Mouse (Mus musculus): ENCODE measurements around the gene Csgalnact2. TPM values are rescaled to one million over a fixed set of nuclear protein-coding genes. Genes with fewer than 3 reads are reported as not detected.

The Csgalnact2 gene
- polyA plus RNA-seq (2017; shearing (Covaris generic)): 1 to 10 TPM; 7.6 to 8.1 TPM

DNA sequence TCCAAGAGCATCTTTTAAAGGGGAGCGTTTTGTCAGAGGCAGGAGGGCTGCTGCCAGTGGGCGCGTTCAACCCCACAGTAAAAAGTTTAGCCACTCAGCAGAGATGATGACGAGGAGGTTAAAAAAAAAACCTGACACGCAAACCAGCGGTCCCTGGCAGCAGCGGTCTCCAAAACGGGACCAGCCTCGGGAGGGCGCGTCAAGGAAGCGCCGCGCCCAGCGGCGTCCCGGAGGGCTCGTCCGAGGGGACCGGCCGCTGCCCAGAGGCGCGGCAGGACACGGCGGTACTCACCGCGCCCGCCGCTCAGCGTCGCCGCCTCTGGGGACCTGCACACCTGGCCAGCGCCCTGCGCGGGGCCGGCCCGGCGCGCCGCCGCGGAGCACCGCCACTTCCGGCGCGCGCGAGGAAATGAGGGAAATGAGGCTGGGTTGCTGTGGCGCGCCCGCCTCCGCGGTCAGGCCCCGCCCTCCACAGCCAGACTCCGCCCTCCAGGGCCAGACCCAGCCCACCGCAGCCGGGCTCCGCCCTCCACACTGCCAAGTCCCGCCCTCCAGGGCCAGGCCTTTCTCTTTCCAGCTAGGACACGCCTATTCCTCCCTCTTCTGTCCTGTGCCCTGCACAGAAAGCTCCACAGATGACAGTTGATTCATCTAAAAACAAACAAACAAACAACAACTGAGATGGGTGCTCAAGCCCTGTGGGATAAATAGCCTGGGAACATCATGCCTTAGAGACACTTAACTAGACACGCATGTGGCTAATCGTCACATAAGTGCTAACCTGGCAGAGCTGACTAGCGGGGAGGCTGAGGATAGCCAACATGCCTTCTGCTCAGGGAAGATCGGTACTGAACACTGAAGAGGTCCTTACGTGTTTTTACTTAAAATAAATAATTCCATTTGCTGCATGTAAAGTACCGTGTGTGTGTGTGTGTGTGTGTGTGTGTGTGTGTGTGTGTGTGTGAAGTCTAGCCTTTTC lies at the start of gene Csgalnact2:
Gene Csgalnact2, minus strand, starts transcription at position 410 of the 979 bp plus-strand sequence.
- peak; percentile 94 for ATAC-seq

DNA sequence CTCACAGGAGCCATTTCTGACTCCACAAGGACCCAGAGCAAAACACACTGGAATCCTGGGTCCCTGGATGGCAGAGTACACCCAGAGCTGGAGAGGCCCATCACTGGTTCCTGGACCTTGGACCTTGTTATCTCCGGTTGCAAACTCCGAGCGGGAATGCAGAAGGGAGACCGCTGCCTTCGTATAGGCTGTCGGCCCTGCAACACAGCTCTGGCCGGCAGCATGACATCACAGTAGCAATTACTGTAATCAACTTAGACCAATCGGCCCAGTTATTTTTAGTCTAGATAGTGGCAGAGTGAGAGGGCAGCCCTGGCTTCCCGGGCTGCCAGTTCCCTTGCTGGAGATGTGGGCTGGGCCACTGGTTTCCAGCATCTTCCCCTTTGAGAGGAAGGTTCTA lies 49.7 kb upstream of the Csgalnact2 start:
- no peak for ATAC-seq

DNA sequence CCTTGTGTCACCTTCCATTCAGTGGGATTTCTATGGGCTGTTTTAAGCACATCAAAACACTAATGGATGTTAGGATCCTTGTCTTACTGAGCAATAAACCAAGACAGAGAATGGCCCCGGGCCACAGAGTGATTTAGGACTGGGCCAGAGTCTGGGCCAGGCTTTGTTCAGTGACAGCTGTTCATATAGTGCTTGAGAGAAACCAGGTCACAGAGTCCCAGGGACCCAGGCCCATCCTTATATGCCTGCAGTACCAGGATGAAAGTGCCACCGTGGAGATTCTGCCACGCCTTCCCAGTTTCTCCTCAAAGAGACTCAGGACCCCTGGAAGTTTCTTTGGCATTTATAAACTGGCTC lies 48.3 kb upstream of the Csgalnact2 start:
- no peak for ATAC-seq

DNA sequence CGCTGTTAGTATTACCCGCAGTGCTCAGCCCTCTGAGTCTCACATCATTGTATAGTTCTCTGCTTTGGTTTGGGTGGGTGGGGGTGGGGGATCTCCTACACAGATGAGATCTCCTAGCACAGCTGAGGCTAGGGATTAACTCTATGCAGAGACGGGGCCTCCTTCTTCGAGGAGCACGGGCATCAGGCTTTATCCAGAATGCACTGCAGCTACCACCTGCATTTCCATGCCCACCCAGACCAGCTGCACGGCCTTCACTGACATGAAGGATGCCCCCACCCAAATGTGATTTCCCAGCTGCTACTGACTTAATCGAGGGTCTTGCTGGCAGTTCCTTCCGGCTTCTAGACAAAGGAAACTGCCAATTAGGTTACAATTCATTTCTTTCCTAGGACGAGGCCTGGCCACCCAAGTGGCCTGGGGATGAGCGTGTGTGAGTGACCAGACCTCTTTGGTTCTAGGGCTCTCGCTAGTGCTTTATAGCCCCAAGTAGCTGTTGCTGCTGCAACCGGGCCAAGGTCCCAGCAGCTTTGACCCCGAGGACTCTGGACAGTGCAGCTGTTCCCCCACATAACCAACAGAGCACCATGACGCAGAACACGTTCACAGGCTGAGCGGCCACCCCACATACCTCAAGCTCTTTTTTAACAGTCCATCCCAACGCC lies 47.8 kb upstream of the Csgalnact2 start:
- ATAC-seq: no peak

DNA sequence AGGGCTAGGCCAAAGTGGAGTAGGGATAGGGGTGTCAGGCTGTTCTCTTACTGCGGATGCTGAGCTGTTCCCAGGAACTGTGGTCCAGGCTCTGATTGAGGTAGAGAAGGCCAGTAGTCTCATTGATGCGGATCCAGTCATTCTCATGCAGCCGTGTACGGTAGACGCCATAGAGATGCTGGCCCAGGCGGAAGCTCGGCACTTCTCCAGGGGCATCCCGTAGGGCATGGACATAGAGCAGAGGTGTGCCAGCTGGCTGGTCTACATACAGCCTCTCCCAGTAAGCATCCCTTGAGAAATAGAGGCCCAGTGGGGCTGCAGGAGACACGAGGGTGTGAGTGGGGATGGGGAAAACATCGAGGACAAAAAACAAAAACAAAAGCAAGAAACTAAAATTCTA lies 45.2 kb upstream of the Csgalnact2 start:
- ATAC-seq: no peak

DNA sequence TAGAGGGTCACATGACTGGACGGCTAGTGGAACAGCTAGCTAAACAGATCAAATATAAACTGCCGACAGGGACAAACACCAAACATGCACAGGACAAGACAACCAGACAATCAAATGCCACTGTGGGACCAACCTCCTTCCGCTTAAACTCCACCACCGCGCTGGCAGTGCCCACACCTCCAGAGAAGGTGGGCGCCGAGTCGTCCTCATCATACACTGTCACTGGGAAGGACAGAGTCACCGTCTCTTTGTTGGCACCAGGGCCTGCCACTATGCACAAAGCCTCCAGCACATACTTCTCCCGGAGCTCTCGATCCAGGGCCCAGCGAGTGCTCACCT lies 41.1 kb upstream of the Csgalnact2 start:
- no peak for ATAC-seq

DNA sequence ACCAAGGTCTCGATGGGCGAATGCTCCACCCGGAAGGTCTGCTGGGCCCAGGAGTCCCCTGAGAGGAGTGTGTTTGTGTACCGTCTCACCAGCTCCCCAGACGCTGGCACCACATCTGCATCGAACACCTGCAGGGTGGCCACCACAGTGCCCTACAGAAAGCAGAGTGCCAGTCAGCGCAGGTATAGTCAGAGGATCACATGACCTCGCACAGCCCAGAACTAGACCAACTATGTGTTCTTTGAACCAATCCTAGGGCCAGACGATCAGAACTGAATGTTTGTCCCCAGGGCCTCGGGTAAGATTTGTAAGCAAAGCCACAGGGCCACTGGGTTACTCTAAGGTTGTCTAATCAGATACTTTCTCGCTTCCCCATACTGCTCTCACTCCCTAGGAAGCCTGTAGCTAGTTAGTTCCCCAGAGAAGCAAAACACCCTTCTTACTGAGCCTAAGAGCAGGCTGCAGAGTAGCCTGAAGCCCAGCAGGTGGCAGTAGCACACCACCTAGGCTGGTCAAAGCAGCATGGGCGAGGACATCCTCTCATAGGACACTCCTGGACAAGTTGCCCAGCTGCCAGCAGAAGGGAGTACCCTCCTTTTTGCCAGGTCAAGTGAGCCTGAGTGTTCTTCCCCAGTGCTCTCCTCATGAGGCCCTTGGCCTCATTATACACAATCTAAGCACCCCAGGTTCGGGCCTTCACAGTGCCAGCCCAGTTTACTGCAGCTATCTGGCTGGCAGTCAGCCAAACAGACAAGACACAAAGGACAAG lies 40.6 kb upstream of the Csgalnact2 start:
- peak; percentile 86 for ATAC-seq

DNA sequence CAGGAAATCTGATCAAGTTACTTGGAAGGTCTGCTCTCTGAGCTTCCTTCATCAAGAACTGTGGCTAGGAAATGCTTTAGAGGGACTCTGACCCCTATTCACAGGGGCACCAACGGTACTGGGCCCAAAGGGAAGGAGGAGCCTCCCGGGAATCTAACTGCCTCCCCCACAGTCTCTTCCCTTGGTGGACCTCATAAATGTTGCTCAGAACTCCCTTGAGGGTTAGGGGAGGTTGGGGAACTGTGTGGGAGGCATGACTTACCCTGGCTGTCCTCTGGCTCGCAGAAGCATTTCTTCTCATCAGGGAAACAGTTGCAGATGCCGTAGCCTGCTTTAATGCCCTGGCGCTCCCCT lies 35.0 kb upstream of the Csgalnact2 start:
- no peak for ATAC-seq

DNA sequence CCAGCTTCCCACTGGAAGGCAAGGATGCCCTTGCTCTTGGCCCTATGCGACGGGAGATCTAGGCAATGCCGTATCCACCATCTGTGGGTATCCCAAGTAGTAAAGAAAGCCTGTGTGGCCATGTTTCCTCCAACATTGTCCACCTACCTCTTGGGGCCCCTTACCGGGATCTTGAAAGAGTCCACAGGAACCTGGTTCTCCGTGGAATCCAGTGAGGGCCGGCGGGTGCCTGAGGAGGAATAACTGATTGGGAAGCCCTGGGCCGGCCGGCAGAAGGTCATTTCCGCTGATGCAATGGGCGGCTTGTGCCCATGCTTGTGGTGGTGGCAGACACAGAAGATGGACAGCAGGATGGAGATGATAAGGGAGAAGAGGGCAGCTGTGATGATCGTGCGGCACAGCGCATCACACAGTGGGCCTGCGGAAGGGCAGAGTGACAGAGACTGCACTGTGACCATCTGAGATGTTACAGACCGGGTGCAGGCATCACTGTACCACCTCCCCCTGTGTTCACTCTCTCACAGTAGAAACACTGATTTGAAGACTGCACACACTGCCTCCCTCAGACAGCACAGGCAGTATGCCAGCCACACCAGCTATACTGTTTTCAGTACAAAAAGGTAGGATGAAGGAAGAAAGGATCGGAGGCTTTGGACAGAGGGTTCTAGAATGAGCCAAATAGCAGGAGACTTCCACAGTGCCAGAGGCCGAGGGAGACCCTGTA lies 34.5 kb upstream of the Csgalnact2 start:
- ATAC-seq: no peak

DNA sequence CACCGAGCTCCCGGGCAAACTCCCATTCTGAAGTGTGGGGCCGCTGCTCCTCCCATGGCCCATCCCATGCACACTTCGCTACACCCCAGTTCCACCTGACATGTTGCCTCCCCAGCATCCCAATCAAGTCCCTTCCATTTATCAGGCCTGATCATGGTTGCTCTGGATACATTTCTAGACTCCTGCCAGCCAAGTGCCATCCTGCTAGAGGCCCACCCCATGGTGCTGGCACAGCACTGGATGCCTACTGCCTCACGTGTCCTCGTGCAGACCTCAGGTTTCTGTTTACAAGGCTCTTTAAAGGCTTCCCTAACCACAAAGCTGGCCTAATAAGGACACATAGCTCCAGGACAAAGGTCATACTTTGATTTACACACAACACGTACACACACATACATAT lies 32.4 kb upstream of the Csgalnact2 start:
- ATAC-seq: no peak

DNA sequence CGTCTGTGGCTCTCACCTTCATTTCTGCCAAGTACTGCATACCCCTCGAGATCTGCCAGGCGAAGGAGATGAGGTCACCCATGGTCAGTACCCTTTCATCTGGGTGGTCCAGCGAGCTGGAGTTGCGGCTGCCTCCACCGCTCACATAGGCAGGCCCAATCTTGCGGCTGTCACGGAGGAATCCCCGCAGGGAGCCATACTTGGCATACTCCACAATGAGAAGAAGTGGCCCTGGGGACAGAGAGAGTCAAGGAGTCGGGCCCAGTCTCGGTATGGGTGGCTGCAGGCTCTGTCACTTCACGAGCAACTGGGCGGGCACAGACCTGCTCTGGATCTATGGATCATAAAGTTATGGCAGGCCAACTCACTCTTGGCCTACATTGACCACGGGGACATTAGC lies 29.2 kb upstream of the Csgalnact2 start:
- no peak for ATAC-seq

DNA sequence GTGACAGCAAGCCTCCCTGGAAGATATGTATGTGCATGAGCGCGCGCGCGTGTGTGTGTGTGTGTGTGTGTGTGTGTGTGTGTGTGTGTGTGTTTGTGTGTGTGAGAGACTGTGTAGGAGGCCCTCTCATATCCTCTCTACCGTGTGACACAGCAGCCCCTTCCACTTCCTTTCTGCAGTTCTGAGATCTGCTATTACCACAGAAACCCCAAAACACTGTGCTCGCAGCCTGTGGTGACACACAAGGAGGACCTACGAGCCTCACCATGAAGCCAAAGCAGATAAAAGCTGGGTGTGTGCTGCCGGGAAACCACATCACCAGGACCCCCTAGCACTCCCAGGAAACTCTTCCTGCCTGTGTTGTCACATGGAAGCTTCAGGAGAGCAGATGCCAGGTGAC lies 28.1 kb upstream of the Csgalnact2 start:
- ATAC-seq: peak; percentile 99

DNA sequence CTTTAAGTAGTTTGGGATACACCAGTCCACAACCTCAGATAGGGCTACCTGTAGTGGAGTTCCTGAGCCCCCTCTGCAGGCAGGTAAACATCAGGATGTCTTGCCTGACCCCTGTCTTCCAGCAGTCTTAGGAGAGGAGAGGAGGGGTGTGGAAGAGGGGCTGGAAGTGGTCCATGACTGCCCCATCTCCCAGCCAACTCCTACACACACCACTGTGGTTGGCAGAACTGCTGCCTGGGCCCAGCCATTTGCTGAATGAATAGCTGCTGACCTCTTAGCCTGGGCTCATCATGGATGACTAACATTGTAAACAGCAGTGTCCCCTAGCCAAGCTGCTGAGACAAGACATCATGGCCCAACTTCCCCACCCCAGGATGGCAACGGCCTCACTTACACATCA lies 26.6 kb upstream of the Csgalnact2 start:
- no peak for ATAC-seq

DNA sequence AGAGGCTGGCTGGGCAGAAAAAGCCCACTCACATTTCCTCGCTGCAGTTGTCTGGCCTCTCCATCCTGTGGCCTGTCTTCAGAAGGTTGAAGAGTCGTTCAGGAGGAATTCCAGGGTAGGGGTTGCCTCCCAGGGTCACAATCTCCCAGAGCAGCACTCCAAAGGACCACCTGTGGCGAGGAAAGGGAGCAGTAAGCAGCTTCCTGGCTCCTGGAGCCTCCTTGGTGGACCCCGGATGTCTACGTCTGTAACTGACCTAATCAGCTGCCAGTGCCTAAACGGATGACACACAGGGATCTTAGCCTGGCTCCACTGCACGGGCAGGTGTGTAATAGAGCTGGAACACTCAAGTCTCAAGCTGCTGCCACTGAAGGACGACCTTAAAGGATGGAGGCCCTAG lies 25.8 kb upstream of the Csgalnact2 start:
- ATAC-seq: no peak

DNA sequence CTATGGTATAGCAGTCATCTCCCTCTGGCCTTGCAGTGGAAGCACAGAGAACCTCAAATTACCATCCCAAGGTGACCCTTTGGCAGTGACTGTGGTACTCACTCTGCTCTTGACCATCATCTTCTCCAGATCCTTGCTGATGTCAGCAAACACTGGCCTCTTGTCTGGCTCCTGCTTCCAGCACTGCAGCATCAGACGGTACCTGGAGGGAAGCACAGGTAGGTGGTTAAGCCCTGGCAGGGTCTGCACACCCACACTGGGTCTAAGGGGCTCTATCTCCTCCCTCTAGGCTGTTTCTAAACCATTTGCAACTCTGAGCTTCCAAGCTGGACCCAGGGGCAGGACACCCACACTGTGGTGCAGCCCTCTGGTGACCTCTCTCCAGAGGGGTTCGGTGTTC lies 24.1 kb upstream of the Csgalnact2 start:
- no peak for ATAC-seq

DNA sequence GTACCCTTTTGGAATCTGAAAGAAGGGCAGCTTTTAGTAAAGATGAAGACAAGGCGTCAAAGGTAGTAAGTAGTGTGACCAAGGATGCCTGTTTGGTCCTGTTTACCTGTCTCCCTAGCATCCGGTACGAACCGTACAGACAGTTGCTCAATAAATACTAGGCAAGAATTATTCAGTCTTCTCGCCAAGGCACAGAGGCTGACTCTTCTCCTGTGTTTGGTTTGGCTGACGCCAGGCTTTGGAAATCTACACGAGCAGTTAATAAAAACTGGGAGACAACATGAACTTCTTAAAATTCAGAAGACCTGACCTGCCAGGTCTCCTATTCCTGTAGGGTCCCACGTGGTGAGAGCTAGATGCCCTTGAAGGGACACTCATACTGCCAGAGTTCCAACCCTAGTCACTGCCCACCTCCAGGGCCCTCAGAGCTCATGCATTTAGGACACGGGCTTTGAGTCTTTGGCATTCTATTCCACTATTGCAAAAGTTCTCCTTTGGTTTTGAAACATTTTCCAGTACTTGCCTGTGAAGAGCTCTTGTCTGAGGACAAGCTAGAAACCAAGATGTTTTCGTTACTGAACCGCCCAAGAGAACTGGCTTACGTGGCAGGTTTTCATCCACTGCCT lies 23.6 kb upstream of the Csgalnact2 start:
- ATAC-seq: no peak

DNA sequence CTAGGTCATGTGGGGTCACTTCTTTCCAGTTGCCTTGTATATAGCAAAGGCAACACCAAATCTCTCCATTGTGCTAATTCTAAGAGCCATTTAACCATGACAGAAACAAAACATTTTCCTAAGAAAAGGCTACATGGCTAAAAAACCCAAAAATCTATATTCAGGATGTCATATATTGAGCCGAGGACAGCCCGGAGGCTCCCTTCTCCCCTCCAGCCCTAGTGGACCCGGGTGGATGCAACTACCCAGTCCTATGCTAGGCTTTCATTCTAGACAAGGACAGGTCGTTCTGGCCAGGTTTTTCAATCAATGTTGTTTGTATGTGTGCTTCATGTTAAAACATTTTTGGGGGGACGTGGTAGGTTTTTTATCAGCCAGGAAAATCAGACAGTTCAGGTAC lies 14.2 kb upstream of the Csgalnact2 start:
- no peak for ATAC-seq

DNA sequence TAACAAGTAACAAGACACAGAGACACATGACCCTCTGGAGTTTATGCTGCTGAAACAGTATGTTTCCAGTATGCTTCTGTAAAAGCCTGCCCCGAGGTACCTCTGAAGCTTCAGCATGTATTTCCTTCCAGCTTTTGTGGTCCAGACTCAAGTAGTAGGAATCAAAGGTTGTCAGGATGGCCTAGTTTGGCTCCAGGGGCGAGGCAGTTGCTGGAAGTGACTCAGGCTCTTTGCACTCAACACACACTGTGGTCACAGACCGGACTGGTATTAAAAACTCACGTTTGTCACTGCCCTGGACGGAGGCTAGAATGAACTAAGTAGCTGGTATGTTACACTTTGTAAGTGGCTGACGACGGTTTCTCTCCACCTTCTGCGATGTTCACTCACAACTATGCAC lies 12.0 kb upstream of the Csgalnact2 start:
- no peak for ATAC-seq

DNA sequence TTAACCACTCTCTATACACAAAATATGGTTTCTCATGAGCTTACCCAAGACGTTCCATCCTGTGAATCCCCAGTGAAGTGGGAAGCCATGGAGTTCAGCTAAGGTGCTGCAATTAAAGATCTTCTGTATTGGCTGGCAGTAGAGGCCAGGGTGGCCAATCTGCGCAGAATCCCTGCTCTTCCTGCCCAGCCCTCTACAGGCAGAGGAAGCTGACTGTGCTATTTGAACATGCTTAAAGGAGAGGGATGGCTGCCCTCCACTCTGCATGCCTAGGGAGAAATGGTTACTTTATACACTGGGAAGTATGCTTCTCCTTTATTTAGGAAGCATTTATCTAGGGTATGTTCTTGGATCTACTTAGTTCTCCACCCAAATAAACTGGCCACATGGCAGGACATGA lies 11.6 kb upstream of the Csgalnact2 start:
- no peak for ATAC-seq

DNA sequence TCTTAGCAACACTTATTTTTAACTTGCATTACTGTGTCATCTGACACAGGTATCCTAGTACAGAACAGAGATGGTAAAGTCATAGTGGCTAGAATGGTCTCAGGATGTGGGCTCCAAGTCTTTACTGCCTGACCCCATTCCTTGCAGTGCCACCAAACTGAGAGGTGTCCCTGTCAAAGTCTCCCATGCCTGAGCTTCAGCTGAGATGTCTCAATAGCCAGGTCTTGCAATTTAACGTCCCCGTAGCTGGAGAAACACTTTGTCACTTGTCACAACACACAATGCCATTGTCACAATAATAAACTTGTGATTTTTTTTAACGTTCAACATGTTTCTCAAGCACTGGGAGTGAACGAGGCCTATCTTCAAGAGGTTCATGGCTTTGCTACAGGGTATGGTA lies 11.2 kb upstream of the Csgalnact2 start:
- no peak for ATAC-seq

DNA sequence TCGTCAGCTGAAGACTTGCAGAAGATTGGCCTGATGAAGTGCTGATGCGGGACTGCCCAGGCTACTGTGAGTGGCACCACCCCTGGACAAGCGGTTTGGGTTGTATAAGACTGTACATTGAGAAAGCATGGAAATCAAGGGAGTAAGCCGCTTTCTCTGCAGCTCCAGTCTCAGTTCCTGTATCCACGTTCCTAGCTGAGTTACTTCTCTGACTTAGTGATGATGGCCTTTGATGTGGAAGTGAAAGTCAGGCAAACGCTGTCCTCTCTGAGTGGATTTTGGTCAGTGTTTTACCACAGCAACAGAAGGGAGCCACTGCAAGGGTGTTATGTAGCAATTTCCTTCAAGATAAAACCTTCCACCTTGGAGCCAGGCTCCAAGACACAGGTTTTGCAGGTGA lies 2.0 kb upstream of the Csgalnact2 start:
- ATAC-seq: no peak

DNA sequence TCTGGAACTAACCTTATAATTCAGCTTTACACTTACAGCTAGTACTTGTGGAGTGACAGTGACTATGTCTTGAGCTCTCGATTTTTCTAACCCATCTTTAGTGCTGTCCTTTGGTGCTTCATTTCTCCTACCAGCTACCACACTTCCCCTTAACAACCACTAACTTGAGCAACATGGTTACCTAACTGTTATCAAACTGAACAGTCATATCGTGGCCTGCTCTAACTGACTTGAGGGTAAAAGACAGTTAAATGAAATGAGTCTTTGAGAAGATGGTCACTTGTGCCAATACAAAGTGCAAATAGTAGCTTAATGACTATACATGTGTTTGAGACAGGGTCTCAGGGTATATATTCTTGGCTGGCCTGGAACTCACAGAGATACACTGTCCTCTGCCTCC lies 1.8 kb downstream of the Csgalnact2 start:
- no peak for ATAC-seq

Data from activated CD4-positive, CD25-positive, alpha-beta regulatory T cell, adult 4 months (primary cell).